Mouse (Mus musculus): Measurements from ENCODE around the gene Vcp. TPM values are rescaled to one million over a fixed set of nuclear protein-coding genes. Genes with fewer than 3 reads are reported as not detected.

Vcp gene
- total RNA-seq, 2 experiments from 2014 or later, result 187 to 191 TPM

DNA sequence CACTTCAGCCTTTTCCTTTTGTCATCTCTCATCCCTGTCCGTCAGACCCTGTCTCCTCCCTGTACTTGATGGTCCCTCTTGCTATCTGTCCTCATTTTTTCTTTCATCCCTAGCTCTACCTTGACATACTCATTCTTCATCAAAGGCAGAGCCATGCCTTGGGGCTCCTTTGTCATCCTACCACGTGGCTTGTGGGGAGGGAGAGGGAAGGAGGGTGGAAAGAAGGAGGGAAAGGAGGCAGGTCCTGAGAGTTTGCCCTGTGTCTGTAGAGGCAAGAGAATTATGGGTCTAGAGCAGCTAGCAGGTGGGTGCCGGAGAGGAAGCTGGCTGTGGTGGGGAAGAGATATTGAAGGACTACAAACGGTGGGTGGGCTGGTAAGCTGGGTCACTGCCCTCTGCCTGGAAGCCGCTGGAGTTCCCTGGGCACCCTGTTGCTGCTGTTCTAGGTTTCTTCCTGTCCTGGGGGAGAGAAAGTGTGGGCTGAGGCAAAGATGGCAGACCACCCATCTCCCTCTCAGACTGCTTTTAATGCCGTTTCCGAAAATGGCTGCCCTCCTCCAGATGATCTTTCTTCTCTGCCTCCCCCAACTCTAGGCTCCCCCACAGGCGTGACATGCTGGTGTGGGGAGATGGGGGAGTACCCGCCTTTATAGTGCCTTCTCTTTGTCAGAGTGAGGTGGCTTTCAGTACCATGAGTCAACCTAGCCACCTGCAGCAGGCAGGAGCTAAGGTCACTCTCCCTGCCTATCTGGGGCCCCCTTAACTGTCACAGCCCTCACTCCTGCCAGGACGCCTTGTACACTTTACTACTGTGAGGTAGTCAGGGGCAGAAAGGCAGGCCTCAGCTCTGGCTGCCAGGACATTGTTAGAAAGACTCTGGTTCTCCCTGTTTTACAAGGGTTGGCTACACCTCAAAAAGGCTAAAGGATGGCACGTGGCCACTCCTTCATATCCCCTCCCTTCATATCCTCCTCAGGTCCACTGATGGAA, 48.8 kb downstream of the Vcp start:
- DNase-seq (ENCODE audit: low spot score in 2 of 2), result peak in 1 of 2 experiments; percentile 20
- intact Hi-C loops (cut with DNase I), result no loop called here

DNA sequence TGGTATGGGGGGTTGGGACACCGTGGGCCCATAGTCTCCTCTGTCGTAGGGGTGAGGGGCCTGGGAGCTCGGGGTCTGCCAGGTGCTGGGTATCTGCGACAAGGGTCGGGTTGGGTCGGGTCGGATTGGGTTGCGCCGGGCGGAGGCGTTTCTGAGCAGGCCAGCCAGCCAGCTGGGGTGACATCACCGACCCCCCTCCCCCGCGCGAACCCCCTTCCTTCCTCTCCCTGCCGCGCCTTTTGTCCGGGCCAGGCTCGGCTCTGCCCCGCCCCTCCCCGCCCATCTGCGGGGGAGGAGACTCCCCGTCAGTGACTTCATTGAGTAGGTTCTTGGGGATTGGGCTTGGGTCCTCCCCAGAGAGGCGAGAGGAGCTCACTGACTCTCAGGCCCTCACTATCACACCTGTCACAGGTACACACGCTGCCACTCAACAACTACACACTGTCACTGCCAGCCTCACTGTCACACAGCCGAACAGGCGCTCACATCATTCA, 50.2 kb downstream of the Vcp start:
- intact Hi-C loops (cut with DNase I), result no loop called here
- peak; percentile 84 to 93 for DNase-seq (ENCODE audit: low spot score in 2 of 2)

- intact Hi-C loops (cut with DNase I), result no loop called here
- DNase-seq (ENCODE audit: low spot score in 2 of 2), result peak; percentile 99
These were observed 50.6 kb downstream of the Vcp start, which contains the start of gene Dnajb5 for GRCm38 (mm10) chr4:42949676-42950051. TSS of gene Dnajb5 (plus strand) at chr4:42949814.

GRCm38 (mm10) chr4:42949051-42949675, 51.1 kb downstream of the Vcp start:
- DNase-seq (ENCODE audit: low spot score in 2 of 2), result no peak
- intact Hi-C loops (cut with DNase I), result no loop called here

- DNase-seq (ENCODE audit: low spot score in 2 of 2), result peak in 1 of 2 experiments; percentile 77
- intact Hi-C loops (cut with DNase I), result loop anchor here (1.0 kb wide), 1 partner anchor 62 kb away; no protein-coding TSS in a partner anchor
These were observed 51.8 kb downstream of the Vcp start for GRCm38 (mm10) chr4:42948527-42948926.

DNA sequence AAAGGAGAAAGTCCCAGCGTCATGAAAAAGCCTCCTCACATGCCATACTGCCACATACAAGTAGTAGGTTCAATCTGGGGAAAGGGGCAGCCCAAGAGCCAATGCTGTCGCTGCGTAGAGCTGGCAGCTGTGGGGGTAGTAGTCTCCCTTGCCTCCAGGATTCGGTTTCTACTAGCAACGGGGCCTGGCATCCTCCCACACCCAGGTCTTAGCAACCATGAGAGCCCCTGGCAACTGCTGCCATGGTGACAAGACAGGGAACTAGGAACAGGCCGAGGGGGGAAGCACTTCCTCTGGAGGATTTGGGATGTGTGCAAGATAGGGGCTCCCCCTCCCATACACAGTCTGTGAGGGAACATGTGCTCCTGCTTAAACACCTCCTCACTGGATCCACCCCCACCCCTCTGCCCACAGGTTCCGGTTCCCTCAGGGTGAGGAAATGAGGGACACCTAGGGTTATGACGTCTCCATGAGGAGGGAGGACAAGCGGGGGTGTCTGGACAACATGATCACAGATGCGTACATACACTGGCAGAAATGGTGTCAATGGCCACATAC, 53.5 kb downstream of the Vcp start:
- DNase-seq (ENCODE audit: low spot score in 2 of 2), result peak; percentile 89 to 99
- intact Hi-C loops (cut with DNase I), result loop anchor here (1.0 kb wide), 2 partner anchors 26 to 44 kb away; no protein-coding TSS in a partner anchor

DNA sequence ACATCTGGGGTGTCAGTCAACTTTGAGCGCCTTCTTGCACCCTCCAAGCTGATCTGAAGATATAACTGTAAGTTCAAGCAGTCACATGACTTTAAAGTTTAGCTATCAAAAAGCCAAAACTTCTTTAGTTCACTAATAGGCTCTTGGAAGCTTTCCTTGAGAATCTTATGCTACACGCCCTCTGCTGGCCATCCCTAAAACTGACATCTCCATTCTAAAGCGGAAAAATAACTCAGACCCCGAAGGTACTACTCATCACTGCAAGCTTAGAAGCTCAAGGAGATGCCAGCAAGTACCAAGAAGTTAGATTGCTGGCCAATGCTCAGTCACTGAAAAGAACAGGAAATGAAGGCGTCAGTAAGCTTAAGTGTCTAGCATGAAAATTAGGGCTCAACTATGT, 54.4 kb downstream of the Vcp start:
- peak; percentile 78 to 86 for DNase-seq (ENCODE audit: low spot score in 2 of 2)
- intact Hi-C loops (cut with DNase I), result loop anchor here (1.0 kb wide), 1 partner anchor 43 kb away; no protein-coding TSS in a partner anchor

DNA sequence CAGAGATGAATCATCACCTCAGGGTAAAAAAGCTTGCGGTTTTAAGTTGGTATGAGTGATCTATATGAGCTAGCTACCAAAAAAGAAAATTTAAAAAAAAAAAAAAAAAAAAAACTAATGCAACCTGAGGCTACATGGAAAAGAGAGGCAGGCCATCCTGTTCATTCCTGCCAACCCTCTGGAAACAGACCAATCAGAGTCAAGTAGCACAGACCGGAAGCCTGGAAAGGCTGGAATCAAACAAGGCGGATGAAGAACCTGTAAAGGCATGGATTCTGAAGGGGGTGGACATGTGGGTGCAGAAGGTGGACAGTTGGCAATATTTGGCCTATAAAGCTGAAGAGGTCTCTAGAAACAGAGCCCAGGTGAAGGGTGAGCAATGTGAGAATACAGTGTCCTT, 54.9 kb downstream of the Vcp start:
- peak in 1 of 2 experiments; percentile 82 for DNase-seq (ENCODE audit: low spot score in 2 of 2)
- intact Hi-C loops (cut with DNase I), result no loop called here

DNA sequence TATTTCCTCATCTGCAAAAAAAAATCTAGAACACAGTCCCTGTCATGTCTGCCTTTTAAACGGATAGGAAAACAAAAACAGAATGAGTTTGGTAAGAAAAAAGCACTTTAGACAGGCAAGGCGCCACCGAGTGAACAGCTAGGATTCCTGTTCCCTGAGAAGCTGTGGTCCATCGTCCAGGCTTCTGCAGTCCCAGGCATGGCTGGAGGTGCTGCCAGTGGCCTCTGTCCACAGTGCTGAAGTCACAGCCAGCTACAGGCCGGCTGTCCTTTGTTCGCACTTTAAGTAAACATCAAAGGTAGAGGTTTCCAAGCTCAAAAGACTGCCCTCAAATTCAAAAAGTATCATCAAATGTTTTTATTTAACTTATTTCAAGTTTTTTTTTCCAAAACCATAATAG, 55.3 kb downstream of the Vcp start:
- intact Hi-C loops (cut with DNase I), result no loop called here
- no peak for DNase-seq (ENCODE audit: low spot score in 2 of 2)

- intact Hi-C loops (cut with DNase I), result no loop called here
- peak; percentile 39 to 71 for DNase-seq (ENCODE audit: low spot score in 2 of 2)
These were observed 56.1 kb downstream of the Vcp start for GRCm38 (mm10) chr4:42944185-42944584.

- intact Hi-C loops (cut with DNase I), result no loop called here
- peak in 1 of 2 experiments; percentile 21 for DNase-seq (ENCODE audit: low spot score in 2 of 2)
These were observed 57.0 kb downstream of the Vcp start for GRCm38 (mm10) chr4:42943341-42943740.

DNA sequence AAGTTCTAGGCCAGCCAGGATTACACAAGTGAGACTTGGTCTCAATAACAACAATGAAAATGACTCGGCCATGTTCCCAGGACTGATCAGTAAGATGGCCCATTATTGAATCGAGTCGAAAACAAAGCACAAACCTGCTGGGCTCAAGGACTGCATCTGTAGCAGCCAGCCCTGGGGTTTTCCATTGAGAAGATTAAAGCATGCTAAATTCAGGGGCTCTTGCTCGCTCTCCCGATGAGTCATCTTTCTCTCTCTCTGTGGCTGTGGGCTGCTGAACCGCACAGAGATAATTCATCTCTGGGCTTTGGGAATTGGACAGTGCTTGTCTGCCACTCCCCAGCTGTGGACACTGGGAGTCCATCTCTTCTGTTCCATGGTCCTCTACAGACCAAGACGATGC, 58.9 kb downstream of the Vcp start:
- DNase-seq (ENCODE audit: low spot score in 2 of 2), result peak; percentile 47 to 81

GRCm38 (mm10) chr4:42933630-42934029, 66.7 kb downstream of the Vcp start:
- peak; percentile 50 to 79 for DNase-seq (ENCODE audit: low spot score in 2 of 2)
- intact Hi-C loops (cut with DNase I), result no loop called here

More for the DNA sequence above, 58.9 kb downstream of the Vcp start:
- intact Hi-C loops (cut with DNase I), result no loop called here

DNA sequence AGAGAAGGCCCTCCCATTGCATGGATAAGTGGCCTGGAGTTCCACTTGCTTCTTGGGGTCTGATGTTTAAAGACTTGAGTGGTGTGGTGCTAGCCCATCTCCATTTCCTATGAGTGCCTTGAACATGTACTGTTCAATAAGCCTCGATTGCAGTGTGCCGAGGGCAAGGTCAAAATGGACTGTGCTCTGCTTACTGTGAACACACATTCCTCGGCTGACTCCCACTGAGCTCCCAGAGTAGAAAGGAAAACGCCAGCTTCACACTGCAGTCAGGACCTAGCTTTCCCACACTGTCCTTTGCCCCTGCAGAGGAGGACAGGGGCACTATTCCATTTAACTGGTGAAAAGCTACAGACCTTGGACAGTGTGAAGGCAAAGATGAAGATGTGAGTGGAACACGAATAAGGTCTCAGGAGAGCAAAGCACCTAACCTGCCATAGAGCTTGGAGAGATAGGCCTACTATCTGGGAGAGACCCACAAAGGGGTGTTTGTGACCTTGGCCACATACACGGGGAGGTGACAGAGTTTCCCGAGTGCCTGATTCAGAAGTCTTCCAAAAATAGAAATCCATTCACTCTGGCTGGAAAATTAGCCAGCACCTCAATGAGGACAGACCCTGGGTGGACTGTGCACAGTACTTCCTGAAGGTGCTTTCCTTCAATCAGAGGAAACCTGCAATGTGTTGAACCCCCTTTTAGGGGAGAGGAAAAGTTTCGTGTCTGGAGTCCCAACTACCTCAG, 67.9 kb downstream of the Vcp start:
- DNase-seq (ENCODE audit: low spot score in 2 of 2), result no peak
- intact Hi-C loops (cut with DNase I), result no loop called here

Other genes starting within 250 kb of the Vcp start
- gene Ccl19, start 243.9 kb downstream of the Vcp start, total RNA-seq (2021), result under 1 TPM in 1 of 2 experiments, not detected in 1; 0.57 TPM
- gene Ccl21a, start 226.5 kb downstream of the Vcp start, total RNA-seq (2021), result not detected
- gene Fam205a1, start 146.6 kb downstream of the Vcp start, total RNA-seq (2021), result under 1 TPM in 1 of 2 experiments, not detected in 1; 0.37 TPM
- 1 to 10 TPM; 1.9 to 2.3 TPM for gene Gm12394, start 143.7 kb downstream of the Vcp start, total RNA-seq (2021)
- gene Fam205c, start 126.3 kb downstream of the Vcp start, total RNA-seq (2021), result 1 to 10 TPM; 2.0 to 2.4 TPM
- gene Phf24, start 83.8 kb downstream of the Vcp start, total RNA-seq (2021), result 100 to 1,000 TPM; 337 to 354 TPM
- gene Dnajb5, start 50.7 kb downstream of the Vcp start, total RNA-seq (2021), result 100 to 1,000 TPM; 221 to 264 TPM
- not detected for gene 1700022I11Rik, start 30.9 kb downstream of the Vcp start, total RNA-seq (2021)
- gene Fancg, start 10.0 kb upstream of the Vcp start, total RNA-seq (2021), result 10 to 100 TPM in 1 of 2 experiments, 1 to 10 TPM in 1; 9.1 to 12.1 TPM
- 10 to 100 TPM; 26.2 to 30.7 TPM for gene Pigo, start 25.3 kb upstream of the Vcp start, total RNA-seq (2021)
- 100 to 1,000 TPM; 101 to 114 TPM for gene Stoml2, start 31.2 kb upstream of the Vcp start, total RNA-seq (2021)
- 10 to 100 TPM; 31.7 to 32.4 TPM for gene Fam214b, start 45.7 kb upstream of the Vcp start, total RNA-seq (2021)
- gene Unc13b, start 58.4 kb upstream of the Vcp start, total RNA-seq (2021), result 10 to 100 TPM; 56.7 to 60.5 TPM

Data from left cerebral cortex, postnatal 25 days (tissue).